Mouse (Mus musculus) heart, adult 9 months (tissue): ENCODE data around the gene Cdc42bpa.
"Not testable (repeated sequence)": the region's sequence is repeated elsewhere in the genome, so short reads cannot be mapped to it uniquely, and the experiment has no call there.

Experiments used
- DNase-seq, 2 experiments: peaks; one replicate each; pipeline ENCODE4 v3.0.0; 2022; ENCODE audit warnings: low spot score in 2 of 2

Gene Cdc42bpa

DNA sequence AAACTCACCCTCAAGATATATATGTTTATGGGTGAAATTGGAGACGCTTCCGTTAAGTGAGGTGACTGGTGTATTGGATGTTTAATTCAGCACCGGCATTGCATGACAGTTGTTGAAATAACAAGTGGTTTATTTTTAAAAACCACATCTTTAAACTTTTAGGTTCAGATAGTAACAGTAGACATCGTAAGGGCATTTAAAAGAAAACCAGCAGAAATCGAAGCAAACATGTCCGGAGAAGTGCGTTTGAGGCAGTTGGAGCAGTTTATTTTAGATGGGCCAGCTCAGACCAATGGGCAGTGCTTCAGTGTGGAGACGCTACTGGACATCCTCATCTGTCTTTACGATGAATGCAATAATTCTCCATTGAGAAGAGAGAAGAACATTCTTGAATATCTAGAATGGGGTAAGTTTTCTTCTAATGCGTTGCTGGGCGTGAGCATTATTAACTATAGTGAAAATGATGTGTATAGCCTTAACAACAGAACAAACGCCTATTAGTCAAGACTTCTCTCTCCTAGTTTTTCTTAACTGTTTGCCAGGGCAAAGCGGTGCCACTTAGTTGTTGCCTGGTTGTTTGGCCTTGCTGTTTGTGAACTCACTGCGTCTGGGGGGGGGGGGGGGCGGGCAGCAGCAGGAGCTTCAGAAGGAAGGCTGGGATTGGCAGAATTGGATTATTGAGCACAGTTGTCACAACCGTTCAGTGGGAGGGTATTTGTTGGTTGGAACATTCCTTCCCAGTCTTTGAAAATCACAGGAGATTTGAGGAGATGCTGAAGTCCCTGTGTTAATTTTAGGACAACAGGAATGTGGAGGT is 818 bp downstream of the Cdc42bpa start:
- no peak for DNase-seq

DNA sequence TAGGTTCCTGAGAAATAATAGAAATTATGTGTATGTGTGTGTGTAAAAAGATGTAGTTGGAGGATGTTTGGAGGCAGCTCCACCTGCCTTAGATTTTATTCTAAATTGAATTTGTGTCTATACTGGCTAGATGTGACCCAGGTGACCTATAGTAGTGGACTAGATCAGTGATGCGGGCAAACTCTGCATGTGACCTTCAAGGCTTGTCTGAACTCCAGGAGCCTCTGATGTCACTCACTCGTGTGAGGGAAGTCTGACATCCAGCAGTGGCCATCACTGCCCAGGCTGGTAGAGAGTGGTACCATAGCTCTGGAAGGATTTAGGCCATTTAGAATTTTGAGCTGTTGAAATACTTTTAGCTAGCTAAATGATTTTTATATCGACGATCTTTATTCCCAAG is 1.5 kb downstream of the Cdc42bpa start:
- no peak for DNase-seq

DNA sequence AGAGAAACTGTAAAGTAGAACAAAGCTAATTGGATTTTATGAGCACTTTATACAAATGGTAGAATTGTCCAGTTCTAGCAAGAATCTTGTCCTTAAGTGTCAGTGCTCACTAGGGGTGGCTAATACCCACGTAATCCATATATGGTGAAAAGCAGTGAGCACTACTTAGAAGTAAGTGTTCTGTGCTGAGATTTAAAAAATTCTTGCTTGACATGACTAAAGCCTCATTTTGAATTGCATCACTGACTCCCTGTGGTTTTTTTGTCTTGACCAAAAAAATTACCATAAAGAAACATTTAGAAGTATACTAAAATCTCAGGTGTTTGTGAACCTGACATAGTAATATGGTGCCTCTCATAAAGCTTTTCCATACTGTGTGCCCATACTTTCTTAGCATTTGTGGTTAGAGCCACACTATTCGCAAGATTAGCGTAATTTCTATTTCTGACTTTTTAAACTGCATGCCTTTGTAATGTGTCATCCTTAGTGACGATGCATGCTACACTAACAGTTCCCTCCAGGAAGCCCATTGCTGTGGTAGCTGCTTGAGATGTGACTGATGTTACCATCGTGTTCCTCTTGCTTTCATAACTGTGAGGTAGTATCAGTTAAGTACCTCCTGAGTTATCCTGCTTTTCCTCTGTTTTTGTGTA is 9.6 kb downstream of the Cdc42bpa start:
- DNase-seq: no peak

DNA sequence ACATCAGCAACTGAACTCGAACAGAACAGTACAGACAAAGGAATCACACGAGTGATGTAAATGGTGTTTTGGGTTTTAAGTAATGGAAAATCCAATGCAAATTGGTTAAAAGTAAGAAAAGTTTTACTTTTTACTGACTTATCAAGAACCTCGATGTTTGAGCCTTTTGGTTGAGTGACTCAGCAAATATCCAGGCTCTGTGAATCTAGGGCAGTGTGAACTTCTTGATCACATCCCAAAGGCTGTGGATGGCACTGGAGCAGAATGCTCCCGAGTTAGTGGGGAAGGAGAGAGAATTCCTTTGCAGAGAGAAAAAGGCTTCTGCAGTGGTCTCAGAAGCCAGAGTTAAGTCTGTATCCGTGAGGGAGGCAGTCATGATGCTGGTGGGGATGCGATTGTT is 14.7 kb downstream of the Cdc42bpa start:
- DNase-seq: no peak

DNA sequence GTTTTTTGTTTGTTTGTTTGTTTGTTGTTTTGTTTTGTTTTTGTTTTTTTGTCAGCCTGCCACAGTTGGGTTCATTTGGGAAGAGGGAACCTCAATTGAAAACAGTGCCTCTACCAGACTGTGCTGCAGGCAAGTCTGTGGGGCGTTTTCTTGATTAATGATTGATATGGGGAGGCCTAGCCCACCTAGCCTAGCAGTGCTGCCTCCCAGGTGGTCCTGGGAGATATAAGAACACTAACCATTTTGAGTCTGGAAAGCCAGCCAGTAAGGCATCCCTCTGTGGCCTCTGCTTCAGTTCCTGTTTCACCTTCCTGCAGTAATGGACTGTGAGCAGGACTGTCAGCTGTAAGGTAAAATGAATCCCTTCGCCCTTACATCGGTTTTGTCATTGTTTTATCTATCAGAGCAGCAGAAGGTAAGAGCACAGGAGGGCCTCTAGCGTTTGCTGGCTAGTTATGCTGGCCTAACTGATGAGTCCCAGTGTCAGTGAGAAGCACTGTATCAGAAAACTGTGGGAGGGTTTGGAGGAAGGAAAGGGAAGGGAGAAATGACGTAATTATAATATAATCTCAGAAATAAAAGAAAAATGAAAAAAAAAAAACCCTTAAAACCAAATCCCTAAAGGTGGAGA is 15.5 kb downstream of the Cdc42bpa start:
- DNase-seq: no peak

DNA sequence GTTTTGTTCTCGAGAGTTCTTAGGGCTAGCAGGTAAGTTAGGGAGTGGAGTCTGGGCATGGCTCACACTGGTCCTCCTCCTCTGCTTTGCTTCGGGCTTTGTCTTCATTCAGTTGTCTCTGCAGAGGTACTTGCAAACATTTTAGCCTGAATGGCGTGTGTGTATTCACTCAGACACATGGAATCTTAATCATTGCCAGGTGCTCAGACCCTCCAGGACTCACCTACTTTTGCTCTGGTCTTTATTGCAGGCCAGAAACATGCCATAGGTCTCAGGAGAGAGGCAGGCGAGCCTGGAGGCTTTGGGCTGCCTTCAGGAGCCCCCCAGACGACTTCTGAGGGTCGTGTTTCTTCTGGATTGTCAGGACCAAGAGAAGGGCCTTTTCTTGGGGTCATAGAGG is 17.2 kb downstream of the Cdc42bpa start:
- no peak for DNase-seq

DNA sequence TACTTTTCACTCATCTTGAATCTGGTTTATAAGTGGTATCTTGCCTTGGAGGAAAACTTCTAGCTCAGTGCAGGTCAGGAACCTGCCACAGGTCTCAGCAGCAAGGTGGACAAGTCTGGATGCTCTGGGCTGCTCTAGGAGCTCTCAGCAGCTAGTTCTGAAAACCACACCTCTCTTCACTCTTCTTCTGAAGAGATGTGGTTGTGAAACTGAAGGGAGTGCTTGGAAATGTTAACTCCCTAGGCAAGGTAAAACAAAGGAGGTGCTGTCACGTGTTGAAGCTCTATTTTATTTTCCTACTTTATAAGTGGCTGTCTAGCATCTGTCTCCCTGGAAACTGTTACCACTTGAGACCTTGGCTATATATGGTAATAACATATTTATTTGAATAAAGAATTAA is 18.5 kb downstream of the Cdc42bpa start:
- DNase-seq: no peak

DNA sequence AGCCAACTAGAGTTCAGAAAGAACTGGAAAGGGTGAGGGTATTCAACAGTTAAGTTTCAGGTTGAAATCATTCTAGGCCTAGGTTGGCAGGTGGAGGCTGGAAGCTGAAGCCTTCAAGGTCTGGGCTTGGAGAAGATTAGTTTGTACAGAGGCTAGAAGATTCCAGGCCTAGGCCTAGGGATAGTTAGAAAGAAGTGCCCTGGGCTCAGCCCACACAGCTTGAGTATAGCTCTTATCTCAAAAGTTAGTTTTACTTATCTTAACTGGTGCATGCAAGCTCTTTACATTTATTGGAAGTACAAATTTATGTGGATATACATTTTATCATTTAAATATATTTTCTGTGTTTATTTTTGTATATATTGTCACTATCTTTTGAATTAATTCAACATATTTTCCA is 21.4 kb downstream of the Cdc42bpa start:
- no peak for DNase-seq

DNA sequence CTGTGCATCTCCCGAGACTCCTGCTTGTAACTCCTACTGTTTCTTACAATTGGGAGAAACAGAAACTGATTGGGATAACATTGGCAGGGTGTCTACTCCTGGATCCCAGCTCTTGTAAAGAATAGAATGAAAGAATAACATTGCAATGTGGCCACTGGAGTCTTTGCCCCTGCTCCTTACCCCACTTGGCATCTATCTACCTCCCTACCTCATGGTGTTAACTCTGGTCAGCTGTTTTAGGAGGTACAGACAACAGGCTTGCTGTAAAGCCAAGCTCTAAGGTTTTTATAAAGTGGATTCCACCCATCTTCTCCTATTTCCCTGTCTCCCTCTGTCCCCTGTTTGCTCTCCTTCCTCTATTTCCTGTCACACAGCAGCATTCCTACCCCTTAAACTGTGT is 21.9 kb downstream of the Cdc42bpa start:
- DNase-seq: no peak

DNA sequence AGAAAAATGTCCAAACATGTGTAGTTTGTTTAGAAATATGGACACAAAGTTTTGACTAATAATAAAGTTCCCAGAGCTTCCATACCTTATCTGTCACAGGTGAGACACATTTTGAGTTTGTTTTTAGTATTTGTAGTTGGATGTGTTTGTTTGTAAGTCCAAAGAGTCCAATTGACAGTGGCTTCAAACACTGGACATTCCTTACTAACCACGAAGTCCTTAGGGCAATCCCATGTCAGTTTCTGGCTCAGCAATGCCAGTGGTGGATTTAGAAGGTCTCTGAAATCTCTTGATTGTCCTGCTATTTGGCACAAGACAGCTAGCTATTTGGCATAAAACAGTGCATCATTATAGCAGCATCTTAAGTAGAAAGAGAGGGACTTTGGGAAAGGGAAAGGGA is 22.7 kb downstream of the Cdc42bpa start:
- DNase-seq: no peak

DNA sequence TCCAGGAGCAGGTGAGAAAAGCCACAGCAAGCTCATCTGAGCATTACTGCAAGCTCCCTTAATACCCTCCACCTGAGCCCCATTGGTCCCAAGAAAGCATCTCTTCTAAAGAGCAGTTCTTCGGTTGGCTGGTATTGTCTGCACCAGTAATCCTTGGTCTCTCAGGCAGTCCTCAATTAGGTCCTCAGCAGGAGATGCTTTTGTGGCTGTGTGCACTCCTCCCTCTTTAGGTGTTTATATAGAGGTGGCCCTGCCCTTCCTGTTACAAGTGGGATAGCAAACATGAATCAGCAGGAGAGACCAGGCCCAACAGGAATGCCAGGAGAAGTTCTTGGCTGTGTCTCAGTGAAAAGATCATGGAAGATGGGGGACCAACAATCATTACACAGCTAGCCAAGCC is 23.9 kb downstream of the Cdc42bpa start:
- DNase-seq: no peak

DNA sequence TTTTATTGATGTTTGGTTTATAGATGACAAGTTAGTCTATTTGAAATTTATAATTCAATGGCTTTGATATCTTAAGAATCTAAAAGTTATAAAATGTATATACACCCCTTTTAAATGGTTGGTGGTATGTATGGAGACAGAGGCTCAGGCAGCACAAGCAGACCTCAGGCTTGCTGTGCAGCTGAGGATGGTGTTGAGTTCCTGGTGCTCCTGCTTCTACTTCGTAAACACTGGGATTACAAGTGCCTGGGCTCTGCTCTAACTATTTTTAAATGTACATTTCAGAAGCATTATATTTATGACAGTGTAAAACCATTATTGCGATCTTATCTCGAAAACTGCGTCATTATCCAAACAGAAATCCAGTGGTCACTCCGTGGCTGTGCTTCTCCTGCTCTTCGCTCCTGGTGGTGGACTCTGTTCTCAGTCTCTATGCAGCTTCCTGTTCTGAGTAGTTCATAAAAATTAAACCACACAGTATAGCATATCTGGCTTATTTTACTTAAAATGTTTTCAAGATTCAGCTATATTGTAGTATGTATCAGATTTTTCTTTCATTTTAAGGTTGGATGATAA is 31.5 kb downstream of the Cdc42bpa start:
- no peak for DNase-seq

DNA sequence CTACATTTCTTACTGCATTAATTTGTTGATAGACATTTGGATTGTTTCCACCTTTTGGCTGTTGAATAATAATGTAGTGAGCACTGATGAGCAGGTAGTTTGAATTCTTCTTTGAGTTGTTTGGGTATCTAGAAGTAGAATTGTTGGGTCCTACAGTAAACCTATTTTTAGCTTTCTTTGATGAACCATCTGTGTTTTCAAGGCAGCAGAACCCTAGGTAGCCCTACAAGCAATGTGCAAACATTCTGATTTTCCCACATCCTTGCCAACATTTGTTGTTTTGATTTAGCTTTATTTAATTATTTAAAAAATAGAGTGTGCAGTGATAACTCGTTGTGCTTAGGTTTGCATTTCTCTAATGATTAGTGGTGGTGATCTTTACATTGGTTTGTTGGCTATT is 32.0 kb downstream of the Cdc42bpa start:
- DNase-seq: no peak

DNA sequence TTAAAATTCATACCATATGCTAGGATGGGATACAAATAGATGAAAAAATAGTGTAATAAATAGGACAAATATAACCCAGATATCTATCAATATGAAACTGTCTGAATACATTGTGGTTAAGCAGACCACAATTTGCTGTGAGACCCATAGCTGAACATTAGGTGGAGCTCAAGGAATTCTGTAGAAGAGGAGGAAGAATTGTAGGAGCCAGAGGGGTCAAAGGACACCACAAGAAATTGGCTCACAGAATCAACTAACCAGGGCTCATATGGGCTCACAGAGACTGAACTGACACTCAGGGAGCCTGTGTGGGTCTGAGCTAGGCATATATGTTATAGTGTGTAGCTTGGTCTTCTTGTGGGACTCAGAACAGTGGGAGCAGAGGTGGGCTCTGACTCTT is 47.8 kb downstream of the Cdc42bpa start:
- no peak for DNase-seq

DNA sequence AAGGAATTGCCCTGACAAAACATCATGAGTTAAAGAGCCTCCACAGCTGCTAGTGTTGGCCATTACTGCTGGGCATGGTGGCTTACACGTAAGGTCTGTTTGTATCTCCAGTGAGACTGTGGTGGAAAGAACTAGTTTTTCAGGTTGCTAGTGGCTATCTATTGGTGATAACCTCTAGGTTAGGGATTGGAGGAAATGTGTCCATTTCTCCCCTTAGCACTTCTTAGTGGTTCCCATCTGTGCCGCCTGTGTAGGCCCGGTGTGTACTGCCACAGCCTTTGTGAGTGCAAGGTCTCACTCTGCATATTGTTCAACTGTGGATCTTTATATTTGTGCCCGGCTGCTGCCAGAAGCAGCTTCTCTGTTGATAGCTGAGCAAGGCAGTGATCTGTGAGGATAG is 53.2 kb downstream of the Cdc42bpa start:
- no peak for DNase-seq

DNA sequence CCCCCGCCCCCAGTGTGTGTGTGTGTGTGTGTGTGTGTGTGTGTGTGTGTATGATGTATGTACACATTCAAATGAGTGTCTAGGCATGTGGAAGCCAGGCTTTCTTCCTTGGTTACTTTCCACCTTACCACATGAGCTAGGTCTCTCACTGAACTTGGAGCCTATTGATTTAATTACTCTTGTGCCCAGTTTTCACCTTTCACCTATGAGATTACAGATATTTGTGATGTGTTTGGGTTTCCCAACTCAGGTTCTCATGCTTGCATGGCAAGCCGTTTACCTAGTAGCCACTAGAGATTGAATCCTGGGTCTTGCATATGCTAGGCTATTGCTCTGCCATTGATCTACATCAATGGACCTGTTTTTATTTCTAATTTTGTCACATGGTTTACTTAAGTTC is 57.9 kb downstream of the Cdc42bpa start:
- no peak for DNase-seq

DNA sequence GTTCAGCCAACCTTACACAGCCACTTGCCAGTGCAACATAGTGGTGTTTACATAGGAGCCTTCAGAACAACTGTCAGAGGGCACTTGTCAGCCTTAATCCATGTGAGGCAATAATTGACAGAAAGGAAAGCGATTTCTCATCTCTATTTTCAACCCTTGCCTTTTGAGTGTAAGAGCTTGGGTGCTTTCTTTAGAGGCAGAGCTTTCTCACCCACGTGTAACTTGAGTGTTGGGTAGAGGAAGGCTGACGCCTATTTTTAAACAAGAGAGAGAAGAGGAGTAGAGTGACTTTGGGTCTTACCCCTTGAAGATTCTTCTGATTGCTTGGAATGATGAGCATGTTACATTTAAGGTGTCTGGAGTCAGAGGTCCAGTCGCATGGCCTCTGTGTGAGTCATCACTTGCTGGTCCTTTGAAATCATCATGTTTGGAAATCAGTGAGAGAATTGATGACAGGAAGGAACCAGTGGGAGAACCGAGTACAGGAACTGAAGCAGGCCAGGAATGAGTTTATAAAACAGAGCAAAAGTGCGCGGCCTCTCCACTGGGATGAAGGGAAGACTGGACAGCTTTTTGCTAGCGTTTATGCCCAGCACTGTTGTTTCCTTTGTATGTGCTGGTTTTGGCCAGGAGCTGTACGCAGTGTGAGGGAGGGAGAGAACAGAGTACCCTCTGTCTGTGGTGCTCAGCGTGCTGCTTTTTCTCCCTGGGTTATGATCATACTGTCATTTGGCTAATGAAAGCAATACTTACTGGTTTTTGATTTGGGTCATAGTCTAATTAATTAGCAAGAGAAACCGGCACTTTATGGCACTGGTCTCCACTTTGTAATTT is 61.4 kb downstream of the Cdc42bpa start:
- DNase-seq: peak in 1 of 2 experiments; percentile 14

DNA sequence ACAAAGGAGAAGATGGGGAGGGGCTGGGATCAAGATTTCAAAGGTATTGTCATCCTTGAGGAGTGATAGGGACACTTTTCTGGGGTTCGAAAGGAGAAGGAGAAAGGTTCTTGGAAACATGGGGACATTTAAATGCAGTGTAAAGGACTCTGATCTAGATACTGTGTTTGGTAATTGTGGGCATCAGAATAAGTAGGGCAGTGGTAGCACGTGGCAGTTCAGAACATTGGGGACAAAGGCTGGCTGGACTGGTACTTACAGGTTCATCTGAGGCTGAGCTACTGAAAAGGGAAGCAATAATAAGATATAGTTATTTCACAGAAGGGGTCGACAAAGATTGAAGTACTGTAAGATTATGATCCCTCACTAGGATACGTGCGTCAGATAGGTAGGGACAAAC is 63.2 kb downstream of the Cdc42bpa start:
- no peak for DNase-seq

DNA sequence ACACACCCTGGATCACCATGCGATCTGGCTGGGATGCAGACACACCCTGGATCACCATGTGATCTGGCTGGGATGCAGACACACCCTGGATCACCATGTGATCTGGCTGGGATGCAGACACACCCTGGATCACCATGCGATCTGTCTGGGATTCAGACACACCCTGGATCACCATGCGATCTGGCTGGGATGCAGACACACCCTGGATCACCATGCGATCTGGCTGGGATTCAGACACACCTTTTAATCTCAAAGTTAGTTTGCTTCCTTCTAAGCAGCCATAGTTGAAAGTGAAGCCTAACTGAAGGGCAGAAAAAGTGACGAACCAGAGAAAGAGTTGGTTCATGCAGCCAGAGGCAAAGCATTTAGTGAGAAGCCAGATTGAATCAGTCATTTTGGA is 69.6 kb downstream of the Cdc42bpa start:
- not testable (repeated sequence) for DNase-seq

DNA sequence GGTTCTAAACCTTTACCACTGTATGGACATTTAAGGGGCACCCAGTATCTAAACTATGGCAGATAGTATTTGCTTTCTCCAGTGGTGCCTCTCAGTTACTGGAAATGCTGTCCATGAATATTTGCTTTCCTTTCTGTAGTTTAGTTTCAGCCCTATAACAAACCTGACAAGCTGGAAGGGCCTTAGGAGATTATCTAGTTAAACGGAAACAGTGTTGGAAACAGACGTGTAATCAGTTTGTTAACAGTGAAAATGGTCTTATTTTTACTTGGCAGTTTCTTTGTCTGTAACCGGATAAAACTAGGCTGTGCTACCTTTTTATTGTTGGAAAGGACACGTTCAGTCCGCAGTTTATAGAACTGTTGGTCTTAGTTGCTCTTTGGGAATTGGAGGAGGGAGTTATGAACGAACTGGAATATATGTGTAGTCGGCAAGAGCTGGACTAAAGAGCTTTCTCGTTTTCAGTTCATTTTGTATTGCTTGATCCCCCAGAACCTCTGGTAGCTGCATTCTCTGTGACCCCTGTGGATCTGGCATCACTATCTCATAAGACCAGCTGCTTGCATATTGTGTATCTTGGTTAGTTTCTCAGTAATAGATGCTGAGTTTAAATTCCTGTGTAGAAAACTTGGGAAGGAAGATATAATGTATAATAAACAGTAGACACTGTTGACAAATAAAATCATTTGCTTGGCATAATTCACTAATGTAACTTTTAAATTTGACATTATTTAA is 70.5 kb downstream of the Cdc42bpa start:
- DNase-seq: no peak
